Mouse (Mus musculus) hindbrain, embryonic 16.5 days (tissue): Measurements from ENCODE around the gene Efna4. TPM values are rescaled to one million over a fixed set of nuclear protein-coding genes. Genes with fewer than 3 reads are reported as not detected.

ENCODE experiments used
- ATAC-seq: fragments of 200-750 bp; cut with Nextera tagmentation; 2 replicates; pipeline ENCODE4 v1.8.0; 2017; ENCODE audit warnings: moderate TSS enrichment, moderate library complexity
- H3K27ac ChIP-seq: fragments of 300-500 bp; sonication (generic); 2 replicates; pipeline ENCODE4 v1.5.1; 2014; ENCODE audit warnings: low read depth, mild to moderate bottlenecking, control low read depth, low read length, moderate library complexity
- H3K27me3 ChIP-seq: fragments of 300-500 bp; sonication (generic); replicated peaks from 2 replicates; pipeline ENCODE4 v1.6.1; 2014; ENCODE audit warnings: low read length; ENCODE audit not compliant: control insufficient read depth, insufficient read depth
- H3K36me3 ChIP-seq: fragments of 300-500 bp; sonication (generic); 2 replicates; pipeline ENCODE4 v1.6.1; 2014; ENCODE audit warnings: mild to moderate bottlenecking, low read length, moderate library complexity, mixed read lengths; ENCODE audit not compliant: control insufficient read depth, insufficient read depth
- H3K4me1 ChIP-seq: fragments of 300-500 bp; sonication (generic); 2 replicates; pipeline ENCODE4 v1.6.1; 2014; ENCODE audit warnings: low read depth, low read length; ENCODE audit not compliant: control insufficient read depth, insufficient read depth
- H3K4me2 ChIP-seq: fragments of 300-500 bp; sonication (generic); 2 replicates; pipeline ENCODE4 v1.6.1; 2014; ENCODE audit warnings: mild to moderate bottlenecking, low read length, control low read depth, moderate library complexity
- H3K4me3 ChIP-seq: fragments of 300-500 bp; sonication (generic); 2 replicates; pipeline ENCODE4 v1.5.1; 2014; ENCODE audit warnings: mild to moderate bottlenecking, low read length, control low read depth, moderate library complexity
- H3K9ac ChIP-seq: fragments of 300-500 bp; sonication (generic); 2 replicates; pipeline ENCODE4 v1.6.1; 2014; ENCODE audit warnings: low read depth, mild to moderate bottlenecking, control low read depth, low read length, moderate library complexity
- H3K9me3 ChIP-seq: fragments of 300-500 bp; sonication (generic); 2 replicates; pipeline ENCODE4 v1.6.1; 2014; ENCODE audit warnings: mild to moderate bottlenecking, low read length, moderate library complexity; ENCODE audit not compliant: control insufficient read depth
- whole genome bisulfite sequencing: fragments of 180-500 bp; shearing (Covaris S2); extraction: QIAGEN DNeasy Blood & Tissue Kit; methylation state at CpG from one replicate; pipeline ENCODE4 v1.1.7; 2014; 5-methylcytosine and 5-hydroxymethylcytosine counted together
- polyA plus RNA-seq: library from polyadenylated mRNA; unstranded; fragments of >200 nt; fragmentation: Nextera tagmentation; extraction: Ambion mirVana; gene quantifications from 2 replicates; pipeline ENCODE4 v1.2.1, GENCODE M21; 2015

Gene Efna4
- polyA plus RNA-seq, 1 experiment from 2014 or later: 3.9 TPM

GRCm38 (mm10) chr3:89327371-89327870, 10.4 kb downstream of the Efna4 start:
- H3K27me3 ChIP-seq: no peaks in the 10 kb centered on the region
- no peaks in the 10 kb centered on the region for H3K9me3 ChIP-seq
- ATAC-seq: no peak
- H3K4me3 ChIP-seq: no peak overlapping the region
- H3K4me1 ChIP-seq: peaks cover under 1% of the 10 kb centered on the region
- no peaks in the 10 kb centered on the region for H3K36me3 ChIP-seq
- H3K4me2 ChIP-seq: no peak overlapping the region
- H3K9ac ChIP-seq: no peak overlapping the region
- WGBS: 34% methylated on average over 9 of the region's 9 CpGs
- H3K27ac ChIP-seq: no peak overlapping the region

GRCm38 (mm10) chr3:89325882-89326281, 11.9 kb downstream of the Efna4 start:
- no peak overlapping the region for H3K27ac ChIP-seq
- WGBS: 90% methylated on average over 8 of the region's 8 CpGs
- H3K4me3 ChIP-seq: no peak overlapping the region
- H3K4me1 ChIP-seq: peaks cover 5% of the 10 kb centered on the region
- ATAC-seq: no peak
- no peak overlapping the region for H3K4me2 ChIP-seq
- H3K9ac ChIP-seq: no peak overlapping the region
- H3K9me3 ChIP-seq: no peaks in the 10 kb centered on the region
- no peaks in the 10 kb centered on the region for H3K27me3 ChIP-seq
- H3K36me3 ChIP-seq: no peaks in the 10 kb centered on the region

GRCm38 (mm10) chr3:89322514-89323165, 15.2 kb downstream of the Efna4 start, which contains the start of gene Efna3:
Gene Efna3, minus strand, starts transcription at chr3:89322965.
- Histone ChIP-seq H3K4me3 (peak within 1 kb of the TSS; percentile 60), H3K9me3 (no peaks in the 10 kb centered on the region), H3K9ac (peak within 1 kb of the TSS; percentile 83), H3K36me3 (no peaks in the 10 kb centered on the region), H3K27ac (peak within 1 kb of the TSS; percentile 96), H3K4me2 (peak within 1 kb of the TSS; percentile 89), H3K27me3 (peaks cover 3% of the 10 kb centered on the region), H3K4me1 (peaks cover 30% of the 10 kb centered on the region)
- WGBS: under 1% methylated on average over 53 of the region's 53 CpGs
- ATAC-seq: peak; percentile 42

GRCm38 (mm10) chr3:89322131-89322500, 15.7 kb downstream of the Efna4 start:
- Histone ChIP-seq H3K27me3 (peaks cover 3% of the 10 kb centered on the region), H3K27ac (peak overlapping the region; percentile 96), H3K9me3 (no peaks in the 10 kb centered on the region), H3K4me1 (peaks cover 35% of the 10 kb centered on the region), H3K4me3 (peak overlapping the region; percentile 60), H3K9ac (peak overlapping the region; percentile 83), H3K36me3 (no peaks in the 10 kb centered on the region), H3K4me2 (peak overlapping the region; percentile 89)
- under 1% methylated on average over 14 of the region's 14 CpGs for whole genome bisulfite sequencing
- ATAC-seq: no peak

GRCm38 (mm10) chr3:89321183-89322130, 16.4 kb downstream of the Efna4 start:
- H3K36me3 ChIP-seq: no peaks in the 10 kb centered on the region
- H3K9ac ChIP-seq: peak overlapping the region; percentile 83
- H3K9me3 ChIP-seq: no peaks in the 10 kb centered on the region
- peak overlapping the region; percentile 96 for H3K27ac ChIP-seq
- H3K4me1 ChIP-seq: peaks cover 41% of the 10 kb centered on the region
- ATAC-seq: peak; percentile 24
- WGBS: 0% methylated on average over 53 of the region's 66 CpGs
- H3K27me3 ChIP-seq: peaks cover 3% of the 10 kb centered on the region
- peak overlapping the region; percentile 60 for H3K4me3 ChIP-seq
- H3K4me2 ChIP-seq: peak overlapping the region; percentile 89

GRCm38 (mm10) chr3:89320581-89321182, 17.1 kb downstream of the Efna4 start:
- under 1% methylated on average over 40 of the region's 41 CpGs for WGBS
- Histone ChIP-seq H3K9ac (peak overlapping the region; percentile 83), H3K27me3 (peaks cover 3% of the 10 kb centered on the region), H3K4me3 (peak overlapping the region; percentile 60), H3K36me3 (no peaks in the 10 kb centered on the region), H3K27ac (peak overlapping the region; percentile 96), H3K4me2 (peak overlapping the region; percentile 89), H3K9me3 (no peaks in the 10 kb centered on the region), H3K4me1 (peaks cover 48% of the 10 kb centered on the region)
- ATAC-seq: peak; percentile 18; the same call in 1 of the 2 replicates

GRCm38 (mm10) chr3:89319591-89320350, 18.1 kb downstream of the Efna4 start:
- Histone ChIP-seq H3K36me3 (no peaks in the 10 kb centered on the region), H3K4me3 (peak overlapping the region; percentile 60), H3K9ac (peak overlapping the region; percentile 83), H3K27ac (peak overlapping the region; percentile 96), H3K4me2 (peak overlapping the region; percentile 89), H3K27me3 (peaks cover 3% of the 10 kb centered on the region), H3K9me3 (no peaks in the 10 kb centered on the region), H3K4me1 (peaks cover 55% of the 10 kb centered on the region)
- peak; percentile 13; the same call in 1 of the 2 replicates for ATAC-seq
- WGBS: 2% methylated on average over 53 of the region's 58 CpGs

- Histone ChIP-seq H3K36me3 (0 out of 2 replicates have a peak, but pooled peaks cover 5% of the 10 kb centered on the region), H3K4me2 (peak overlapping the region; percentile 89), H3K27me3 (peaks cover 3% of the 10 kb centered on the region), H3K4me3 (peak overlapping the region; percentile 60), H3K9ac (peak overlapping the region; percentile 83), H3K4me1 (peaks cover 55% of the 10 kb centered on the region), H3K9me3 (no peaks in the 10 kb centered on the region), H3K27ac (peak overlapping the region; percentile 96; the same call in 1 of the 2 replicates)
- no peak for ATAC-seq
- 8% methylated on average over 21 of the region's 21 CpGs for WGBS
These were observed 18.7 kb downstream of the Efna4 start for GRCm38 (mm10) chr3:89318971-89319590.
